Mouse (Mus musculus): Measurements from ENCODE around the gene Ssu72. TPM values are rescaled to one million over a fixed set of nuclear protein-coding genes. Genes with fewer than 3 reads are reported as not detected.

The Ssu72 gene
- polyA plus RNA-seq, 1 experiment from 2014 or later = 162 TPM

GRCm38 (mm10) chr4:155708988-155709387 lies 4.4 kb downstream of the Ssu72 start:
- no peak overlapping the region for H3K4me2 ChIP-seq
- no peaks in the 10 kb centered on the region for H3K27me3 ChIP-seq

GRCm38 (mm10) chr4:155710521-155711252 lies 6.1 kb downstream of the Ssu72 start:
- Histone ChIP-seq H3K4me2 (no peak overlapping the region), H3K27ac (peak overlapping the region; percentile 14; the same call in 1 of the 2 replicates), H3K36me3 (ENCODE audit: poor library complexity, severe bottlenecking) (peaks cover 10% of the 10 kb centered on the region), H3K4me1 (peaks cover 33% of the 10 kb centered on the region), H3K27me3 (no peaks in the 10 kb centered on the region), H3K9me3 (replicated peaks) (no peaks in the 10 kb centered on the region), H3K4me3 (no peak overlapping the region), H3K9ac (no peak overlapping the region)
- WGBS = 42% methylated on average over 6 of the region's 6 CpGs
- no peak for ATAC-seq

More at GRCm38 (mm10) chr4:155708988-155709387, 4.4 kb downstream of the Ssu72 start:
- H3K9ac ChIP-seq = no peak overlapping the region
- no peak for ATAC-seq
- peaks cover 39% of the 10 kb centered on the region for H3K4me1 ChIP-seq
- no peak overlapping the region for H3K27ac ChIP-seq
- H3K9me3 ChIP-seq (replicated peaks) = no peaks in the 10 kb centered on the region
- H3K36me3 ChIP-seq (ENCODE audit: poor library complexity, severe bottlenecking) = no peaks in the 10 kb centered on the region
- no peak overlapping the region for H3K4me3 ChIP-seq

GRCm38 (mm10) chr4:155721668-155722083 lies 17.1 kb downstream of the Ssu72 start:
- Histone ChIP-seq H3K27me3 (no peaks in the 10 kb centered on the region), H3K9ac (no peak overlapping the region), H3K27ac (no peak overlapping the region), H3K4me1 (no peaks in the 10 kb centered on the region), H3K4me2 (no peak overlapping the region), H3K9me3 (replicated peaks) (no peaks in the 10 kb centered on the region), H3K4me3 (no peak overlapping the region), H3K36me3 (ENCODE audit: poor library complexity, severe bottlenecking) (peaks cover 19% of the 10 kb centered on the region)
- 58% methylated on average over 4 of the region's 4 CpGs for WGBS
- no peak for ATAC-seq

- 0 out of 2 replicates have a peak, but pooled peaks cover 5% of the 10 kb centered on the region for H3K4me1 ChIP-seq
- WGBS = 90% methylated on average over 2 of the region's 2 CpGs
- H3K27me3 ChIP-seq = no peaks in the 10 kb centered on the region
- no peak overlapping the region for H3K9ac ChIP-seq
- peaks cover 19% of the 10 kb centered on the region for H3K36me3 ChIP-seq (ENCODE audit: poor library complexity, severe bottlenecking)
- no peak overlapping the region for H3K4me2 ChIP-seq
- ATAC-seq = no peak
- H3K9me3 ChIP-seq (replicated peaks) = no peaks in the 10 kb centered on the region
- H3K4me3 ChIP-seq = no peak overlapping the region
- H3K27ac ChIP-seq = no peak overlapping the region; the same call in 1 of the 2 replicates
These were observed 23.4 kb downstream of the Ssu72 start for GRCm38 (mm10) chr4:155727993-155728392.

GRCm38 (mm10) chr4:155733267-155733666 lies 28.7 kb downstream of the Ssu72 start:
- Histone ChIP-seq H3K4me1 (peaks cover 23% of the 10 kb centered on the region), H3K9ac (no peak overlapping the region), H3K4me2 (no peak overlapping the region), H3K9me3 (replicated peaks) (no peaks in the 10 kb centered on the region), H3K36me3 (ENCODE audit: poor library complexity, severe bottlenecking) (peaks cover 37% of the 10 kb centered on the region), H3K4me3 (no peak overlapping the region), H3K27ac (no peak overlapping the region), H3K27me3 (no peaks in the 10 kb centered on the region)
- WGBS = 86% methylated on average over 10 of the region's 10 CpGs
- no peak for ATAC-seq

- H3K9ac ChIP-seq = peak within 1 kb of the TSS; percentile 95
- WGBS = under 1% methylated on average over 20 of the region's 35 CpGs
- peak within 1 kb of the TSS; percentile 91 for H3K27ac ChIP-seq
- peak; percentile 93 for ATAC-seq
- H3K9me3 ChIP-seq (replicated peaks) = no peaks in the 10 kb centered on the region
- H3K36me3 ChIP-seq (ENCODE audit: poor library complexity, severe bottlenecking) = peaks cover 45% of the 10 kb centered on the region
- H3K4me3 ChIP-seq = peak within 1 kb of the TSS; percentile 83
- H3K4me2 ChIP-seq = peak within 1 kb of the TSS; percentile 93
- H3K27me3 ChIP-seq = no peaks in the 10 kb centered on the region
- H3K4me1 ChIP-seq = peaks cover 22% of the 10 kb centered on the region
These were observed 29.8 kb downstream of the Ssu72 start, which contains the start of gene Tmem240 for GRCm38 (mm10) chr4:155734350-155734941. Tmem240 (plus strand) TSS chr4:155734800.

- under 1% methylated on average over 43 of the region's 79 CpGs for WGBS
- peak overlapping the region; percentile 93 for H3K4me2 ChIP-seq
These were observed 30.5 kb downstream of the Ssu72 start for GRCm38 (mm10) chr4:155734951-155735702.

GRCm38 (mm10) chr4:155735788-155736187 lies 31.2 kb downstream of the Ssu72 start:
- no peaks in the 10 kb centered on the region for H3K9me3 ChIP-seq (replicated peaks)
- H3K27me3 ChIP-seq = no peaks in the 10 kb centered on the region
- H3K4me3 ChIP-seq = peak overlapping the region; percentile 83
- peaks cover 22% of the 10 kb centered on the region for H3K4me1 ChIP-seq
- WGBS = 72% methylated on average over 5 of the region's 5 CpGs
- peak overlapping the region; percentile 91 for H3K27ac ChIP-seq
- peak overlapping the region; percentile 93 for H3K4me2 ChIP-seq
- no peak; the same call in 1 of the 2 replicates for ATAC-seq
- H3K9ac ChIP-seq = peak overlapping the region; percentile 95
- H3K36me3 ChIP-seq (ENCODE audit: poor library complexity, severe bottlenecking) = peaks cover 56% of the 10 kb centered on the region

More at GRCm38 (mm10) chr4:155734951-155735702, 30.5 kb downstream of the Ssu72 start:
- no peaks in the 10 kb centered on the region for H3K9me3 ChIP-seq (replicated peaks)
- no peaks in the 10 kb centered on the region for H3K27me3 ChIP-seq
- peak overlapping the region; percentile 95 for H3K9ac ChIP-seq
- peak; percentile 60 for ATAC-seq
- H3K4me1 ChIP-seq = peaks cover 22% of the 10 kb centered on the region
- peak overlapping the region; percentile 83 for H3K4me3 ChIP-seq
- H3K27ac ChIP-seq = peak overlapping the region; percentile 91
- peaks cover 52% of the 10 kb centered on the region for H3K36me3 ChIP-seq (ENCODE audit: poor library complexity, severe bottlenecking)

GRCm38 (mm10) chr4:155736421-155736820 lies 31.8 kb downstream of the Ssu72 start:
- H3K9ac ChIP-seq = peak overlapping the region; percentile 95; the same call in 1 of the 2 replicates
- WGBS = 89% methylated on average over 5 of the region's 5 CpGs
- no peaks in the 10 kb centered on the region for H3K9me3 ChIP-seq (replicated peaks)
- peaks cover 58% of the 10 kb centered on the region for H3K36me3 ChIP-seq (ENCODE audit: poor library complexity, severe bottlenecking)
- peak overlapping the region; percentile 93 for H3K4me2 ChIP-seq
- peaks cover 22% of the 10 kb centered on the region for H3K4me1 ChIP-seq
- peak overlapping the region; percentile 83 for H3K4me3 ChIP-seq
- H3K27ac ChIP-seq = no peak overlapping the region
- H3K27me3 ChIP-seq = no peaks in the 10 kb centered on the region
- no peak for ATAC-seq

- 72% methylated on average over 8 of the region's 8 CpGs for WGBS
- no peak overlapping the region for H3K9ac ChIP-seq
These were observed 33.7 kb downstream of the Ssu72 start for GRCm38 (mm10) chr4:155738262-155738661.

GRCm38 (mm10) chr4:155739152-155739551 lies 34.6 kb downstream of the Ssu72 start:
- H3K4me1 ChIP-seq = peaks cover 17% of the 10 kb centered on the region
- H3K36me3 ChIP-seq (ENCODE audit: poor library complexity, severe bottlenecking) = peaks cover 72% of the 10 kb centered on the region
- no peak overlapping the region for H3K27ac ChIP-seq
- H3K4me3 ChIP-seq = no peak overlapping the region
- H3K9ac ChIP-seq = no peak overlapping the region
- no peaks in the 10 kb centered on the region for H3K27me3 ChIP-seq
- H3K4me2 ChIP-seq = no peak overlapping the region
- ATAC-seq = no peak
- WGBS = 84% methylated on average over 6 of the region's 6 CpGs
- no peaks in the 10 kb centered on the region for H3K9me3 ChIP-seq (replicated peaks)

More at GRCm38 (mm10) chr4:155738262-155738661, 33.7 kb downstream of the Ssu72 start:
- Histone ChIP-seq H3K9me3 (replicated peaks) (no peaks in the 10 kb centered on the region), H3K4me3 (no peak overlapping the region), H3K36me3 (ENCODE audit: poor library complexity, severe bottlenecking) (peaks cover 66% of the 10 kb centered on the region), H3K27me3 (no peaks in the 10 kb centered on the region), H3K4me1 (peaks cover 22% of the 10 kb centered on the region), H3K27ac (no peak overlapping the region), H3K4me2 (no peak overlapping the region)
- no peak for ATAC-seq

Measured in forebrain, embryonic 13.5 days (tissue).